Mouse (Mus musculus) CD8-positive naive resting alpha-beta T cell, adult 57 days (primary cell): ENCODE measurements around the gene Gpatch4. TPM values are rescaled to one million over a fixed set of nuclear protein-coding genes. Genes with fewer than 3 reads are reported as not detected.

Source experiments
- total RNA-seq: library from RNA; stranded (reverse); gene quantifications from one replicate; pipeline ENCODE4 v1.2.4, GENCODE M21; 2023

Gpatch4 gene
- total RNA-seq, result 26.0 TPM

GRCm38 (mm10) chr3:88042661-88043421 lies at the start of gene Gpatch4:
Gene Gpatch4, plus strand, starts transcription at chr3:88043108.

GRCm38 (mm10) chr3:88000181-88000580 lies 42.7 kb upstream of the Gpatch4 start, which contains the start of gene Bcan:
Gene Bcan, minus strand, starts transcription at chr3:88000230.

GRCm38 (mm10) chr3:88027434-88028186 lies 15.3 kb upstream of the Gpatch4 start, which contains the start of gene Hapln2:
Gene Hapln2, minus strand, starts transcription at chr3:88027583.

DNA sequence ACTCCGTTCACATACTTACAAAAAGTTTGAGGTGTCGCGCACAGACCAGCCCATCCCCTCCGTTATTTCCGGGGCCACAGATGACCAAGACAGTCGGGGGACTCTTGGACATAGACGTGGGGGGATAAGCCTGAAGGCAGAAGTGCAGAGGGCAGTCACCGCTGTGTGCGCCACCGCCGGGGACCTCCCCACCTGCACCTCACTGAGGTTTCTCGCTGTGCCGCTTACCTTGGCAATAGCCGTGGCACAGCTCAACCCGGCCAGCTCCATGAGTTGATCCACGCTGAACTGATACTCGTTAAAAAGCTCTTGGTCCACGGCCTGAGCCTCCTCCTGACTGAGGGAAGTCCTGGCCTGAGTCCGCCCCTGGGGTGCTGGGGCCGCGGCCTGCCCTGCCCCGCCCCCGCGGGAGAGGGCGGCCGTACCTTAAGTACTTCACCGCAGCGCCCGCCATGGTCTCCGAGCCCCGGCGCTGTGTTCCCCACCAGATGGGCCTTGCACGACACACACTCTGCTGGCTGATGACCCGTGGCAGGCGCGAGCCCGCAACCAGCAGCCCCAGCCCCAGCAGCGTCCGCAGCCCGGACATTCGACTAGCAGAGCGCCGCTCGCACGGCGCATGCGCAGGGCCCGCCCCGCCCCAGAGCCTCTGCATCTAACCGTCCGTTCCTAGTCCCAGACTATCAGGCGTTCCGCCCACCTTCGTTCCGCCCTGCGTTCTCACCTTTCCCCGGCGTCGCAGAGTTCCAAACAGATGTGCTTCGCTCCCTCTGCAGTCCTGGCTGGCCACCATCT lies 15.2 kb downstream of the Gpatch4 start, which contains the start of gene Naxe:
Gene Naxe (minus strand): TSS at position 594 of the 795 bp plus-strand sequence.

GRCm38 (mm10) chr3:88078204-88078603 lies 35.3 kb downstream of the Gpatch4 start, which contains the start of gene Ttc24:
Gene Ttc24, minus strand, starts transcription at chr3:88078304.

DNA sequence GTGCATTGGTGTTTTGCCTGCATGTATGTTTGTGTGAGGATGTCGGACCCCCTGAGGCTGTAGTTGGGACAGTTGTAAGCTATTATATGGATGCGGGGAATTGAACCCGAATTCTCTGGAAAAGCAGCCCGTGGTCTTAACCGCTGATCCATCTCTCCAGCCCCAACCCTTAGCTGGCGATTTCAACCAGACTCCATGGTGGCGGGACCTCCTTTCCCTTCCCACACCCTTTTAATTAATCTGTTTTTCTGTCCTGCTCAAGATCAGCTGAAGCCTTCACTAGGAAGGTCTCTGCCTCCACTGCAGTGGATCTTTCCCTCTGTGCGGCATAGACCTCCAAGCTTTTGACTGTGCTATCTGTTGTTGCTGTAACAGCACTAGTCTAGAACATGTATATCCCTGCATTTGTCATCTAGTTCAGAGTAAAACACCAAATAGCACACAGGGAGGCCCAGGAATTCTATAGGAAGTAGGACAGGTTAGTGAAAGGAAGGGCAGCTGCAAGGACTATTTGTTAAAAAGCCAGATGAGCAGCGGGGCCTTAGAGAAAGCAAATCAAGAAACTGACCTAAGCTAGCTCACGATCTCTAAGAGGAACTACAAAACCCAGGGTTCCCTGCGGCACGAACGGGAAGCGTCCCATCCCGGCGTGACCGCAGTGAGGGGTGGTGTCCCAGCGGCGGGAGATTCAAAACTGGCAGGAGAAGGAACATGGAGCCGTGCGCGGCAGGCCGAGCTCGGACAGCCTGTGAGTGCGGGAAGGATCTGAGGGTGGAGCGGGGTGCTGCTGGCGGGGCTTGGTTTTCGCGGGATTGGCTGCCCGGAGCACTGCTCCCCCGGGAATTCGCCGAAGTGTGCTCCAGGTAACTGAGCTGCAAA lies 38.7 kb downstream of the Gpatch4 start, which contains the start of gene Iqgap3:
Gene Iqgap3 (plus strand): TSS at position 627 of the 879 bp plus-strand sequence.

Other genes starting within 250 kb of the Gpatch4 start
- gene Ntrk1, start 247.9 kb upstream of the Gpatch4 start, total RNA-seq, result not detected
- gene Insrr, start 246.2 kb upstream of the Gpatch4 start, total RNA-seq, result not detected
- gene Pear1, start 218.8 kb upstream of the Gpatch4 start, total RNA-seq, result 16.7 TPM
- gene Sh2d2a, start 196.4 kb upstream of the Gpatch4 start, total RNA-seq, result 262 TPM
- gene Prcc, start 157.5 kb upstream of the Gpatch4 start, total RNA-seq, result 58.1 TPM
- gene Hdgf, start 136.8 kb upstream of the Gpatch4 start, total RNA-seq, result 79.8 TPM
- 150 TPM for gene Mrpl24, start 123.6 kb upstream of the Gpatch4 start, total RNA-seq
- gene Isg20l2, start 112.8 kb upstream of the Gpatch4 start, total RNA-seq, result 60.8 TPM
- gene Rrnad1, start 112.4 kb upstream of the Gpatch4 start, total RNA-seq, result 26.4 TPM
- gene Crabp2, start 94.4 kb upstream of the Gpatch4 start, total RNA-seq, result 2.1 TPM
- gene Nes, start 72.0 kb upstream of the Gpatch4 start, total RNA-seq, result not detected
- not detected for gene Bcan, start 42.9 kb upstream of the Gpatch4 start, total RNA-seq
- gene Hapln2, start 15.5 kb upstream of the Gpatch4 start, total RNA-seq, result not detected
- 20.0 TPM for gene Naxe, start 15.4 kb downstream of the Gpatch4 start, total RNA-seq
- gene Ttc24, start 35.2 kb downstream of the Gpatch4 start, total RNA-seq, result not detected
- gene Iqgap3, start 38.9 kb downstream of the Gpatch4 start, total RNA-seq, result 0.12 TPM
- gene Mef2d, start 99.3 kb downstream of the Gpatch4 start, total RNA-seq, result 328 TPM
- gene Rhbg, start 211.6 kb downstream of the Gpatch4 start, total RNA-seq, result not detected
- gene Gm38392, start 244.1 kb downstream of the Gpatch4 start, total RNA-seq, result not detected